Mouse (Mus musculus): ENCODE results near the gene Armc2. TPM values are rescaled to one million over a fixed set of nuclear protein-coding genes. Genes with fewer than 3 reads are reported as not detected.

The Armc2 gene
- total RNA-seq, 2 experiments from 2014 or later: 14.2 to 15.8 TPM

DNA sequence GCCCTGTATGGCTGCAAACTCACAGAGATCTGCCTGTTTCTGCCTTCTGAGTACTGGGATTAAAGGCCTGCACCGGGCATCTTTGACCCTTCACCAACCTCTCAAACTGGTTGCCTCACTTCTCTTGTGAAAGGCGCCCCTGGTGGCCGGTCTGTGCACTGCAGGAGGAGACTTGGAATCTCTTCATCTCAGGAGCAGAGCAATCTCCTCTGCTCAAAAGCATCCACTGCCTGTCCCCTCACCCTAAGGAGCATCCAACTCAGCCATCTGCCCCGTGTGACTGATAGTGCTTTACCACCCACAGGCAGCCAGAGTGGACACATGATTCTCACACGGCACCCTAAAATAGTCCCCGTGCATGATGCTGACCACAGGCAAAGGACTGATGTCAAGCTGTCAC is 84.7 kb downstream of the Armc2 start:
- intact Hi-C loops (cut with DNase I): loop anchor here (2.0 kb wide), 1 partner anchor 51 kb away; no protein-coding TSS in a partner anchor
- peak in 1 of 2 experiments; percentile 51 for DNase-seq (ENCODE audit: low spot score in 2 of 2)

DNA sequence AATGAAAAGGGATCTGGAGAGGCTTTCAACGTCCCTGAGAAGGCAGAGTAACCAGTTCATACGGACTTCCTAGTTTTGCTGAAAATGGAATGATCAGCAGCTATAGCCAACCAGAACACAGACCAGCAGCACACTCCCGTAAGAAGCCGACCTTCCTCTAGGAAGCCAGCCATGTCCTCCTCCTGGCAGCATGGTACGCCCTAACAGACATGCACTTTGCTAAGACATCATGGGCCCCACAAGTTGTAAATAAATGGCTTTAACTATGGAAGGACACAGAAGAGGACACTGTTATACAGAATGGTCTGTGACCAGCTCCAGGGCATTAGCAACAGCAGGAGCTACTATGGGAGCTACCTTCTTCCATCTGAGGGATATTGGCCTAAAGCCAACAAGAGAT is 85.3 kb downstream of the Armc2 start:
- intact Hi-C loops (cut with DNase I): loop anchor here (2.0 kb wide), 1 partner anchor 52 kb away; no protein-coding TSS in a partner anchor

DNA sequence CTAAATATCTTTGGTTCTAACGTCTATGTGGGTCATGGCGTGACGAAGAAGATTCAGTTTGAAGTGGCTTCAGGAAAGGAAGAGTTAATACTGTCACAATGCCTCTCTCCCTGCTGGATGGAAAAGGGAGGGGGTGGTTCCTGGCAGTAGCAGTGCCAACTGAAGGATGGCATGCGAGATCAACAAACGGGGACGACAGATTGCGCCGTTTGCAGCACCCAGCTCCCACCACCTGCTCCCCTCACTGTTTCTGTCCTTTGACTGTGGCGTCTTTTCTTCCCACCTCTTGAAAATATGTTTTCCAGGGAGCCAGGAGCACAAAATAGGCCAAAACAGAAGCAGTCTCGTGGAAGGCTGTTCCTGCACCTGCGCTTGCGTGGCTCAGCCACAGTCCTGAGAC is 86.3 kb downstream of the Armc2 start:
- intact Hi-C loops (cut with DNase I): loop anchor here (2.0 kb wide), 1 partner anchor 53 kb away; no protein-coding TSS in a partner anchor
- DNase-seq (ENCODE audit: low spot score in 2 of 2): peak; percentile 79 to 94

More for the DNA sequence above, 85.3 kb downstream of the Armc2 start:
- no peak for DNase-seq (ENCODE audit: low spot score in 2 of 2)

DNA sequence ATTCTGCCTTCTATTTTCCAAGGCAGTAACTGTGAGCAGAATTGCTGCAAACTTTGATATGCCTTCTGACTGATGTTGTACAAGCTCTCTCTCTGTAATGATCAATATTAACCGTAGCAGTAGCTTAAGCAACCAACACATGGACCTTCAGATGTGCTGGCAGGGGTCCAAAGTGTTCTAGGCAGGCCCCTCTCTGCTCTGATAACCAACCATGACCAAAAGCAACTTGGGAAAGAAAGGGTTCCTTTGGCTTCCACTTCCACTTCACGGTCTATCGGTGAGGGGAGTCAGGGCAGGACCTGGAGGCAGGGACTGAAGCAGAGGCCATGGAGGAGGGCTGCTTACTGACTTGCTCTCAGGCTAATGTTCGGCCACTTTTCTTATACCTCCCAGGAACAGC is 87.3 kb downstream of the Armc2 start:
- DNase-seq (ENCODE audit: low spot score in 2 of 2): no peak
- intact Hi-C loops (cut with DNase I): no loop called here

DNA sequence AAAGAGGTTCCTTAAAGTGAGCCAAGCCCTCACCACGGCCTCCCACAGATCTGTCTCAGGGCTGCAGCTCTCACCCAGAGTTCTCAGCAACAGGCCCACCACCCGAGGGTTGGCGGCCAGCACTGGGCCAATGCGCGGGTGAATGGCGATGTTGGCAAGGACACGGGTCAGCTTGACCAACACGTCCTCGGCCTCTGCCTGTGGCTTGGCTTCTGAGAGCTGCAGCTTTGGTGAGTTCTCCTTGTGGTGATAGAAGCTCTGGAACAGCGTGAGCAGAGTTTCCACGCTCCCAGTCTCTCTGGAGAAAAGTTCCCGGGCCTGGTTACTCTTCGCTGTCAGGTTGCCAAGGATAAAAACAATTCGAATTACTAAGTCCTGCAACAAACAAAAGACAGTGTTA is 91.5 kb downstream of the Armc2 start:
- no peak for DNase-seq (ENCODE audit: low spot score in 2 of 2)
- intact Hi-C loops (cut with DNase I): no loop called here

DNA sequence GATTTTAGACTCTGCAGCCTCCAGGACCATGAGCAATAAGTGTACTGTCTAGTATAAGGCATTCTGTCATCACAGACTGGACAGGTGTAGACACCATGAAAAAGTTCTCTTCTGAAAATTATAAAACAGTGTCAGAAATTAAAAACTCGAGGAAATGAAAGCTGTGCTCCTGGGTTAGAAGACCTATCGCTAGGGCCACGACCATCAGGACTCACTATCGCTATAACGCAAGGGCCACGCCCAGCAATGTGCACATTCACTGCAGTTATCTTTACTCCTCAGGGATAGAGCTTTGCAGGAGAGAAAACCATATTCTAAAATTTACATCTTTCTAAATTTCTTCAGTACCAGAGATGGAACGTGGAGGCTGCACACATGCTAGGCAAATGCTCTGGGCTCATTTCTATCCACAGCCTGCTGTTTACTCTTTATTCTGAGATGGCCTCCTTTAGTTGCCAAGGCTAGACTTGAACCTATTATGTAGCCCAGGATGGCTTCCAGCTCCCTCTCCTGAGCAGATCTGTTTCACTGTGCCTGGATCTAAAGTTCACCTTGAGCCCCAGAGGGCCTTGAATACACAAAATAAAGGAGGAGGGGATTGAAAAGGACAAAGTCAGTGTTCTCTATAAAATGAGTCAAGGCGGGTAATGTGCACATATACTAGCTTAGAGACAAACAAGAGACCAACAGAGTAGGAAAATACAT is 105.8 kb downstream of the Armc2 start:
- intact Hi-C loops (cut with DNase I): no loop called here
- no peak for DNase-seq (ENCODE audit: low spot score in 2 of 2)

DNA sequence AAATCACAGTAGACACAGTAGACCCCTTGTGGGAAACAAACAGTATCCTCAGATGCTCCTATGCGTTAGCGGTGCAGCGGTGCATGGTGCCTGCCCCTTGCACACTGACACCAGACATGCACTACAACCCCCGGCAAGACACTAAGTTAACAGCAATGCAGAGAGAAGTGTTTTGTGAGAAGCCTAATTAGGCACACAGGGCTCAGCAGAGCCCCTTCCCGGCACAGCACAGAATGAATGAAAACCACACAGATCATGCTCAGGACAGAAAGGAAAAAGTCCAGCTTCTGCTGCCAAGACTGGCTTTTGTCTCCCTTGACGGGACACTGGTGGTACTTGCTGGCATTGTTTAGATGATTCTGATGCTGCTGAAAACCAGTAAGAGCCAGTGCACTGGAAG is 109.3 kb downstream of the Armc2 start:
- DNase-seq (ENCODE audit: low spot score in 2 of 2): no peak
- intact Hi-C loops (cut with DNase I): no loop called here

DNA sequence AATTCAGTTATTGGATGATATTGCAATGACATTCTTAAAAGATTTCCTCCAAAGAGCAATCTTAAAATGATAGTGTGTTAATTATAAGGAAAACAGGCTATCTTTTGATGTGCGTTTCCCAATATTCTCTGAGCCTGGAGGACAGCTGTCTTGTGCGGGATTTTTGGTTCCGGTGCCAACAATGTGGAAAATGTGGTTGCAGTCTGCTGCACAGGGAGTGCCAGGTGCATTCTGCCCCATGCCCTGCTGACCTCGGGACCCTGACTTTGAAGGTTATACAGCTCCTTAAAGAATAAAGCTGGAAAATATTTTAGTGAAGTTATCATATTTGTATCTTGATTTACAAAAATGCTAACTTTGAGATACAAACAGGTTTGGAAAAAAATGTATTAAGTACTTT is 110.3 kb downstream of the Armc2 start:
- DNase-seq (ENCODE audit: low spot score in 2 of 2): no peak
- intact Hi-C loops (cut with DNase I): no loop called here

DNA sequence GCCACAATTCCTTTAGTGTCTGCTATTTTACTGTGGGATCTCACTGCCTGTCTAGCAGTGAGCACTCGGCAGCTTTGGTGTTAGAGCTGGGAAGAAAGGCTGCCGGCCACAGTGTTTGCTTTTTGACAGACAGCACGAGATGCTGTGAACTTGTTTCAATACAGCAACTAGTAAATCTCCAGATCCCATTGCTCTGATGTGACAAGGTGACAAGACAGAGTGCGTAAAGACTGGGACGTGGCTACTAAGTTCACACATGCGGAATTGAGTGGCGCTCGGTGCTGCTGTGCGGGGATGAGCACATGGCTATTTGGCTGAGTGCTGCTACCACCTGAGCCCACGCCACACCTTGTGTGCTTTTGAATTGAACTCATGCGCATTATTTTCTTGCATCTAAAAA is 110.8 kb downstream of the Armc2 start:
- DNase-seq (ENCODE audit: low spot score in 2 of 2): no peak
- intact Hi-C loops (cut with DNase I): no loop called here

DNA sequence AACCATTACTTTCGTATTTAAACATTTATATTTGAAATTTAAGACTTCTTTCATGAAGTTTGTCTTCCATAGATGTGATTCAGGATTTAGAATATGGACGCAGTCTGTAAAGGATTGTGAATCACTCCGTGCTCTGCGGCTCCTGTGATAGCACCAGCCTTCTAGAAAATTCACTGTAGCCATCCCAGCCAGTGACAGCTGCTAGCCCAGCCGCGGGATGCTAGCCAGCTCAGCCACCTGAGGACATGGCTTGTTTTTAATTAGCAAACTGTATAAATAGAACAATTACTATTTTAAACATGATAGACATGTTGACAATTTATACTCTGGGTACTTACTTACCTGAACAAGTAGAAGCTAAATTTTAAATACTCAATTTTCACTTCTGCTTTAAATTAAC is 116.4 kb downstream of the Armc2 start:
- intact Hi-C loops (cut with DNase I): no loop called here
- DNase-seq (ENCODE audit: low spot score in 2 of 2): no peak

DNA sequence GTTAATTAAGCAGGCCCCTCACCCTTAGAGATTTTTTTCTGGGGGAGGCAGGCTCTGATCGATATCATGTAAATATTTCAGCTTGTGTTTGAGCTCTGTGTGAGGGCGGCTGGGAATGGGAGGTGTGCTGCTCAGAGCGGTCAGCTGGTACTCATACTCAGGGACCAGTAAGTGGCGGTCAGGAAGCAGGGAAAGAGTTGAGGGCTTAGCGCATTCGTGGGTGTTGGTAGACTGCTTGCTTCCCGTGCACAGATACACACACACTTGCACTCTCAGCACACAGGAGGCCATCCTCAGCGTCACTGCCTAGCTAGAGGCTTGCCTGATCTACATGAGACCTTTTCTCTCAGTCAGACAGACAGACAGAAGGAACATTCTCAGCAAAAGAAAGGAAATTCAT is 116.8 kb downstream of the Armc2 start:
- intact Hi-C loops (cut with DNase I): no loop called here
- no peak for DNase-seq (ENCODE audit: low spot score in 2 of 2)

DNA sequence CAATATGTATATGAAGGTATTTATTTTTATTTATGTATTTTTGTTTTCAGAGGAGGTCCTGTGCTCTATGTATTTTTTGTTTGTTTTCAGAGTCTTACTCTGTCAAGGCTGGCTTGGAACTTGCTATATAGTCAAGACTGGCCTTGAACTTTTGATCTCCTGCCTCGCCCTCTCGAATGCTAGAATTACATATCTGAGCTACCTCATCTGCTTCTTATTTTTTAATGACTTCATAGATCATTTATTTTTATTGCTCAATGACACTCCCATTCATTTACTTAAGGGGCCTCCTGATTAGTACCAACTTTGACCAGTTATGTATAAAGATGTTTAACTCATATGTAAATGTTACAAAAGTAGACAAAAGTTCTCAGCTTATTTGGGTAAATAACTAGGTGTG is 121.4 kb downstream of the Armc2 start:
- intact Hi-C loops (cut with DNase I): no loop called here
- DNase-seq (ENCODE audit: low spot score in 2 of 2): no peak

DNA sequence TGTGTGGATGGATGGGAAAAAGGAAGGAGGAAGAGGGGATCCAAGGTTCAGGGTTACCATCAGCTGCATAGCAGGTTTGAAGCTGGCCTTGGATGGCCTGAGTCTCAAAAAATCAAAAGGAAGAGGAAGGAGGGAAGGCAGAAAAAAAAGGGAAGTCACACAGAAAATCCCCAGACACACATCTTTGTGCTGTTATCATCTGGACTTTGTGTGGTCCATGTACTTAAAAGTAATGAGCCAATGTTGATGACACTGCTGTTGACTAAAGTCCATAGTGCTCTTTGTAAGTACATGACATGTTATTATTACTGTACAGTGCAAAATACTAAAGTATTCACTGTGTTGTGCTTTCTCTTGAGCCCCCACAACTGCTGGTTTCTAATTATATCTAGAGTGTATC is 121.8 kb downstream of the Armc2 start:
- intact Hi-C loops (cut with DNase I): no loop called here
- no peak for DNase-seq (ENCODE audit: low spot score in 2 of 2)

DNA sequence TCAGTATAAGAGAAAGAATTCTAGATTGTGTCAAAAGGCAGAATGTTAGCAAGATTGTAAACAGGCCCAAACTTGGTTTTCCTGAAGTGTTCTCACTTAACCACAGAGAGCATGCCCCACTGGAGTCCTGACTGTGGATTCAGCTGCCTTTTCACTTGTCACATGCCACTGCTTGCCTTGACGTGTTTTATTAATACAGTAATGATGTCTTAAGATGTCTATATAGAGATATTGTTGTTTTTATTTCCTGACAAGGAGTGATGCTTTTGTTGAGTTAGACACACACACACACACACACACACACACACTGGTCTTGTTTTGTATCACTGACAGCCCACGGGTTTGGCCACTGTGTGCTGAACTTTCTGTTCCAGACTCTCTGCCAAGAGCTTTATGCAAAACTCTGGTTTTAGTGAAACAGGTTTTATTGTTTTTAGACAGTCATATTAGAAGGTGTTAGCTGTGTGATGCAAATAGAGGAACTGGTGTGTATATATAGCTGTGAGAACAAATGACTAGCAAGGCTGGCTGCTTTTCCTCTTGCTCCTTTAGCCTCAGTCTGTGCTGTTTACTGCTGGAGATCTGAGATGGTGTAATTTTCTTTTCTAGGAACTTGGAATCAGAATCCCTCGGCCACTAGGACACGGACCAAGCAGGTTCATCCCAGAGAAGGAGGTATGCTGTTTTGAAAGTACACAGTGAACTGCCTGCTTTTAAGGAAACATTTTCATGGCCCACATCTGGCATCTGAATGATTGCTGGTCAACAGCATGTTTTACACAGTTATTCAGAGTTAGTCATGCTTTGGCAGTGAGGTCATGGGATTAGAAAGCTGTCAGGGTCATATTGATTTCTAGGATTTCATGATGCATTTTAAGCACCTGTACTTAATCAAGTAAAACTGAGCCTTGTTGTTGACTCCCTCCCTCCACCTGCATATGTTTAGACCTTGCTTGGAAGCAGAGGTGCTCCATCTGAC is 124.5 kb downstream of the Armc2 start:
- intact Hi-C loops (cut with DNase I): no loop called here
- peak; percentile 49 to 50 for DNase-seq (ENCODE audit: low spot score in 2 of 2)

DNA sequence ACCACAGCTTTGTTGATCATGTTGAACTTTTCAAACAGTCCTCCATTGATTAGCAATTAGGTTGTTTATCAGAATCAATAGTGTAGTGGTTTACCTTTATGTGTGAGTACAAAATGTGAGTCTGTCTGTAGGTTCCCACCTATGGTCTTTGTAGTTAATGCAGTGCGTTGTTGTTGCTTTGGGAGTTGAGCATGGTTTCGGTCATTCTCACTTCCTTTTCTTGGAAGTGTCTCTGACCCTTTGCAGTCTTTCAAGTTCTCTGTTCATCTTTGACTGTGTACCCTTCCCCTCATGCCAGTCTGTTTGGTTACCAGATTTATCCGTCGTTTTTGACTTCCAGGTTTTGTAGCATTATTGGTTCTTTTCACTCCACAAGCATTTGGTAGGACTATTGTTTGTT is 126.9 kb downstream of the Armc2 start:
- DNase-seq (ENCODE audit: low spot score in 2 of 2): no peak
- intact Hi-C loops (cut with DNase I): no loop called here

DNA sequence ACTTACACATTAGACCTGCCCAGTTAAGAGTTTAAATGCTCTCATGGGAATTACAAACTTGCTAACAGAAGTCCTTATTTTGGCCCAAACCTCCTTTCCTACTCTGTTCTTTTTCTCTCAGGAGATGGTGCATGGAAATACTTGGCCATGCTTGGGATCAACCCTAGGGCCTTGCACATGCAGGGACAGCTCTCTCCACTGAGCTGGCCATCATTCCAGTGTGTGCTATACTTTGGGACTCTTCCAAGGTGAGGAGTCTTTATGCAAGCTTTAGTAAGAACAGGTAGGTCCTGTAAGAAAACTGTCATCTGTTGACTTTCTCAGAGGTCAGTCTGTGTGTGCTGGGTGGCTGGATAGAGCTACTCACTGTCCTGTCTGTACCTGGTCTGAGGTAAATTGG is 127.7 kb downstream of the Armc2 start:
- DNase-seq (ENCODE audit: low spot score in 2 of 2): no peak
- intact Hi-C loops (cut with DNase I): no loop called here

DNA sequence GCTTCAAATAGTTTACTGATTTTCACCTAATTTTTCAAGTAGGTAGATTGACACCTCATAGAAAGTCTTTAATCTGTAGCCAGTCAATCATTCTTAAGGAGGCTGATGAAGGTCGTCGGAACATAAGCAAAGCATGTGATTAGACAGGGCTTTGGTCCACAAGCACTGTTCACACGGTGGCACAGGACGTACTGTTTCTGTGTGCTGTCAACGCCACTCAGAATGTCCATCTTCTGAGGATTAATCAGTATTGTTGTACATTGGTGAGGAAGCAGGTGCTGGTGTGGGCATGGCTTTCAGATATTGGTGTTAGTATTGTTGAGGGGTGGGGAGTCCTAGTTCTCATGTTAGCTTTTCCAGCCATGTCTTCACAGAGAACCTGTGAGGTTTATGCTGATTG is 128.7 kb downstream of the Armc2 start:
- intact Hi-C loops (cut with DNase I): loop anchor here (2.0 to 5.0 kb wide), 3 partner anchors 45 to 388 kb away; partner anchors contain the start of gene Foxo3
- no peak for DNase-seq (ENCODE audit: low spot score in 2 of 2)

DNA sequence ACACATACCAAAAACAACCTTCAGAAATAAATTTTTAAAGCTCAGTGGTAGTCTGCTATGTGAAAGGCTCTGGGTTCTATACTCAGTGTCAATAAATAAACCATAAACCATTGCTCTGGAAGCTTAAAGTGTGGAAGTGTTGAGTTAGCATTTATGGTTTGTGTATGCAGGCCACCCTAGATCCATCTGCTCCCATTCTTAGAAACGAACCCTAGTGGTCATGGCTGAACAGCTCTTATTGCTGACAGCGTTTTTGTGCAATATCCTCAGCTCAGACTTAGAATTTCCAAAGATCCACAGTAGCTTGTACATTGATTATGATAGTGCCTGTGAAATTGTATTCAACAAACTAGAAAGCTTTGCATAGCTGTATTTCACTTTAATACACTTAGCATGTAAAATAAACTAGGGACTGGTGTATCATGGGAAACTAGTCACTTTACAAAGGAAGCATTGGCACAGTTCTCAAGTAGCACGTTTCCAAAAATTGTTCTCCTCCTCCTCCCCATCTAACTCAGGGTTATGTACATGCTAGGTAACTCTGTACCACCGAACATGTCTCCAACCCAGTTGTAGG is 129.8 kb downstream of the Armc2 start:
- intact Hi-C loops (cut with DNase I): loop anchor here (2.0 to 5.0 kb wide), 3 partner anchors 46 to 389 kb away; partner anchors contain the start of gene Foxo3

DNA sequence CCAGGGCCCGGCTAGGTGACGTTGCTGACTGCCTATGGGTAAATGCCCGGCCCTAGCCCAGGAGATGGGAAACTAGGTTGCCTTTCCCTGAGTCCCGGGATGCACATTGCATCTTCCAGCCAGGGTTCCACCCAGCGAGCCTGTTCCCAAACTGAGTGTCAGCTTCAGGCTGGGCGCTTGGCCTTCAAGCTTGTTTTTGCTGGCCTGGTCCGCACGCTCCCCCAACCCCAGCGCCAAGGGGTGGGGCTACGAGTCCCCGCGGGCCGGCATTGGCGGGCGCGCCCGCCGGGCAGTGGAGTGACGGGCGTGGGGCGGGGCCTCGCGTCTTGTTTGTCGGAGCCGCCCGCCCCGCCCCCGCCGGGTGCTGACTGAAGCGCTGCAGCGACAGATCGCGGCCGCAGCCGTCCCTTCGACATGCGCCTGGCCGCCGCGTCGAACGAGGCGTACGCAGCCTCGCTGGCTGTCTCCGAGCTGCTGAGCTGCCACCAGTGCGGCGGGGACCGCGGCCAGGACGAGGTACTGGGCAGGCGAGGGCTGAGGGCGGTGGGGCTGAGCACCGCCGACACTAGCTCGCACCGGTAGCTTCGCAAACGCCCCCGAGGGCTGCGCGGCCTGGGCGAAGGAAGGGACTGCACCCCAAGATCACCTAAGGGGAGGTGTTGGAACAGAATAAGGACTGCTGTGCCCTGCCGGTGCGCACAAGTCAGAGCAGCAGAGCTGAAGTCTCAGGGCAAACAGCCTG is 131.0 kb downstream of the Armc2 start:
- peak; percentile 93 to 95 for DNase-seq (ENCODE audit: low spot score in 2 of 2)
- intact Hi-C loops (cut with DNase I): loop anchor here (5.0 kb wide), 2 partner anchors 55 to 390 kb away; partner anchors contain the start of gene Foxo3

More for the DNA sequence above, 129.8 kb downstream of the Armc2 start:
- peak in 1 of 2 experiments; percentile 53 for DNase-seq (ENCODE audit: low spot score in 2 of 2)
